Mouse (Mus musculus) liver, embryonic 14.5 days (tissue): Measurements from ENCODE around the gene Gdap2.

Experiments
- CTCF ChIP-seq: IDR thresholded peaks from 2 replicates; pipeline ENCODE4 v1.5.1; 2016; ENCODE audit warnings: antibody characterized with exemption, low read depth, control low read depth
- EP300 ChIP-seq: IDR thresholded peaks from 2 replicates; pipeline ENCODE4 v1.6.1; 2016; ENCODE audit warnings: antibody characterized with exemption, low read depth

- TF ChIP-seq CTCF = no peak
- no peak for TF ChIP-seq EP300
Observed at GRCm38 (mm10) chr3:100164991-100165390, 2.8 kb downstream of the Gdap2 start.
